Comparison of ENCODE assay signal across 16 mouse cellular contexts in genomic region chr9:8059636-8060035, GRCm38 (mm10).
"Had no signal": no experiment of that assay in that cellular context is flagged by ENCODE, and none has a peak within 500 bp of the region (broad histone marks: within the 10 kb centered on the region; RNA-seq: fewer than 3 reads in every experiment).

No protein-coding gene starts in this region.

- DNase-seq: kidney, postnatal 14 days; kidney, postnatal 4 days; left cerebral cortex, postnatal 4 days; liver, postnatal 0 days; lung, embryonic 14.5 days; lung, postnatal 36 days; thymus, adult 18-20 months; thymus, postnatal 36 days had no signal

- H3K4me3 ChIP-seq: limb, embryonic 12.5 days; limb, embryonic 15.5 days; megakaryocyte, embryonic 14.5 days; midbrain, embryonic 12.5 days had no signal

- H3K4me2 ChIP-seq: limb, embryonic 12.5 days; limb, embryonic 15.5 days; liver, embryonic 11.5 days; lung, embryonic 14.5 days; midbrain, embryonic 12.5 days had no signal

- H3K27ac ChIP-seq: limb, embryonic 12.5 days; limb, embryonic 15.5 days; liver, embryonic 14.5 days; midbrain, embryonic 12.5 days had no signal

- ATAC-seq: liver, postnatal 0 days; lung, postnatal 0 days; midbrain, embryonic 16.5 days had no signal

- H3K27me3 ChIP-seq: limb, embryonic 12.5 days; limb, embryonic 15.5 days; midbrain, embryonic 12.5 days had no signal

- H3K9ac ChIP-seq: limb, embryonic 12.5 days; limb, embryonic 15.5 days; liver, embryonic 14.5 days; liver, postnatal 0 days; lung, embryonic 14.5 days; midbrain, embryonic 12.5 days had no signal

- H3K9me3 ChIP-seq: limb, embryonic 12.5 days; limb, embryonic 15.5 days had no signal

- H3K4me1 ChIP-seq: limb, embryonic 12.5 days; limb, embryonic 15.5 days; midbrain, embryonic 12.5 days had no signal

- H3K36me3 ChIP-seq: limb, embryonic 12.5 days; limb, embryonic 15.5 days; midbrain, embryonic 12.5 days had no signal
